Mouse (Mus musculus) embryo, embryonic 10.5 days (tissue): ENCODE results near the gene Klhl21.
A peak's percentile ranks its signal among the peaks of the same experiment; 100 is the strongest.

Source experiments
- DNase-seq: peaks from one replicate; pipeline ENCODE4 v3.0.0-alpha.2; 2015; ENCODE audit warnings: low spot score

Gene Klhl21

DNA sequence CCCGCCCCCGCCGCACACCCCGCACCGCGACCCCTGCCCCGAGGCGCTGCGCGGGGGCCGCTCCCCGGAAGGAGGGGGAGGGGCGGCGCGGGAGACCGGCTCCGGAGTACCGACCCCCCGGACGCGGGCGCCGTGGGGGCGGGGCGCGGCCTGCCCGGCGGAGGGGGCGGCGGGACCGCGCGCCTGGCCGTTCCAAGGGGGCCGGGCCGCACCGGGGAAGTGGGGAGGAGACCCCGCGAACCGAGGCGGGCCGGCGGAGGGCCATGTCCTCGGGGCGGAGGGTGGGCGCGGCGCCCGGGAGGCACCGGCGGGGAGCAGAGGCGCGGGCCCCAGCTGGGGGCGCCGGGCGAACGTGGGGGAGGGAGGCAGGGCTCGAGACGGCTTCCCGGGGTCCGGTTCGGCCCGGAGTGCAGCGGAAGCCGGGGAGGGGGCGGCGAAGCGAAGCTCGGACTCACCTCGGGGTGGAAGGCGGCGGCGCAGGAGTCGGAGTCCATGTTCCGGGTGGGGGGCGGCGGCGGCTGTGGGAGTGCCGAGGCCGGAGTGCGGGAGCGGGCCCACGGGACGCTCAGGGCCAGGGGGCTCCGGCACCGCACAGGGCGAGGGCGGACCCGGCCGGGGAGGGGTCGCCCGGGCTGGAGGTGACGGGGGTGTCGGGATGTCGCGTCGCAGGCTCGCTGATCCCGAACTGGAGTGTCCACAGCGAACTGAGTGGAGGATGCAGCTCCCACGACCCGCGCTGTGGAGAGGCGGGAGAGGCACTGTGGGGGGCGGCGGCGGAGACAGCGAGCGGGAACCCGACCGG lies 13.0 kb upstream of the Klhl21 start:
- DNase-seq: no peak

DNA sequence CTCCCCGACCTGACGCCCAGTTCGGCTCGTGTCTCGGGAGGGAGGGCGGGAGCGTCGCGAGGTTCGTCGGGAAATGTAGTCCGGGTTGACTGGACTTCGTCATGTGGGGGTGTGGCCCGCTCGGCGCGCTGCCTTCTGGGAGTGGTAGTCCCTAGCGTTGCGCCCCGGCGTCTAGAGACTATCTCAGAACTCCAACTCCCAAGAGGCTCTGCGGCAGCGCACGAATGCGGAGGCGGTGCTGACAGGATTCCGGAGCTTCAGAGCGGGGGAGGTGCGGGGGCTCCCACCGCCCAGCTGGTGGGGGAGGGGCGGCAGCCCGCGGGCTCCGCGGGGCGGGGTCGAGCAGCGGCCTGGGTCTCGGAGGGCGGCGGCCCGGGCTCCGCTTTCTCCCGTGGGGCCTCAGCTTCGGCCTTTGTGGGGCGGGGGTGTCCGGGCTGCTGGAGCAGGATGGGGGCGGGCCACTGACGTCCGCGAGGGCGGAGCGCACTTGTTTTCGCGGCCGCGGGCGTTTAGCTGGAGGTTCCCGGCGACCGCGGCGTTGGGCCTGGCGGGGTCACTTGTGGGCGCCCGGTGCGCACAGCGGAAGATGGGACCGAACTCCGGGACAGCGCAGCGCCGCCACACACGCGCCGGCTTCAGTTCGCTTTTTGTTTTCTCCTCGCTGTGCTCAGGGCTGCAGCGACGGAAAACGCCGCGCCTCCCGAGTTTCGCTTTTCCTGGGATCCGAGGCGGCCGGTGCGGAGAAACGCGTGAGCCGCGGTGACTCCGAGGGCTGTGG lies 12.2 kb upstream of the Klhl21 start, which contains the start of gene Phf13:
Phf13 (minus strand) TSS at position 86 of the 778 bp plus-strand sequence.
- peak; percentile 99 for DNase-seq

DNA sequence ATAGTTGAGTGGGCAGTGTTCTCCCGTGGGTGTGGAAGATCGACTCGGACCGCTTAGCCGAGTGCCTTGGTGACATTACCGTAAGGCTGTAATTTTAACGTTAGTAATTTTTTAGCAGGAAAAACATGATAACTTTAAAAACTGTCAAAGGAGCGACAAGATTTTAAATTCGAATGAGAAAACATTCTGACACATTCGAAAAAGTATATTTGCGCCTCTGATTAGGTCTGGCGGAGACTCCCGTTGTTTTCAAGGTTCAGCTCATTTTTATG lies 11.7 kb upstream of the Klhl21 start:
- no peak for DNase-seq

DNA sequence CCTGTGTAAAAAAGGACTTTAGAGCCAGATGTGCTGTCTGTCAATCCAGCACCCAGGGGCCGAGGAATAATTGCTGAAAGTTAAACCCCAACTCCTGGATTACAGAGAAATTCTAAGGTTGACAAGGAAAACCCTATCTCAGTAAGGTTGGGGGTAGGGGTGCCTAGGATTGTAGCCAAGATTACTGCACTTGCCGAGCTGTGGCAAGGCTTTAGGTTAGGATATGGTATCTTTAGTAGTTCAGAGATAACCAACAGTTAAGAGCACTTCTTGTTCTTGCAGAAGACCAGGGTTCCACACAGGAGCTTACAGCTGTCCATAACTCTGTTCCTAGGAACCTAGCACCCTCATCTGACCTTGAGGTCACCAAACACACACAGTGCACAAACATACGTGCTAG lies 10.9 kb upstream of the Klhl21 start:
- no peak for DNase-seq

DNA sequence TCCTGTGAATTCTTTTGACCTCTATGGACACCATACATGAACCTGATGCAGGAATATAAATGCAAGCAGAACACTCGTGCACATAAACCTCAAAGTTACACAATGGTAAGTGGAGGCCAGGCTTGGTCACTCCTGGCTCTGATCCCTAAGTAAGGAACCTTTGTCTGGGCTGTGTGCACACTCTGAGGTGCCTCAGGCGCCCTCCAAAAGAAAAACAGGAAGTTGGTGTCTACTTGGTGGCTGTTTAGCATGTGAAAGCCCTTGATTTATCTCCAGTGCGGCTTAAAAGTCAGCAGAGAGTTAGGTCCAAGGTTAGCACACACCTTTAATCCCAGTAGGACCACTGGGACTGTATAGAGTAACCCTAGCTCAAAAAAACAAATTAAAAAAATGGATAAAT lies 9.1 kb upstream of the Klhl21 start:
- DNase-seq: no peak

DNA sequence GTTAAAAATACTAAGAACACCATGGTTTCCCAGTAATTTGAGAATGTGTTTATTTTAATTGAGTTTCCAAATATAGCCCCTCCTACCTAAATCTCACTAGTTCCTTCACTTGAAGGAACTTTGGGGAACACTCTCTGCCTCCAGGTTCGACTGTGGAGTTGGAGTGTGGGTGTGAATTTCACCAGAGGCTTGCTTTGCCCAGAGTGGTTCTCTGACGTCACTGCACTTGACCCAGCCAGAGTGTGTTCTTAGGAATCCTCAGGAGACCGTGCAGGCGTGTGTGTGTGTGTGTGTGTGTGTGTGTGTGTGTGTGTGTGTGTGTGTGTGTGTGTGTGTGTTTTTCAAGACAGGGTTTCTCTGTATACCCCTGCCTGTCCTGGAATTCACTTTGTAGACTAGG lies 7.7 kb upstream of the Klhl21 start:
- DNase-seq: no peak

- no peak for DNase-seq
Observed at GRCm38 (mm10) chr4:152001335-152001734, 7.3 kb upstream of the Klhl21 start.

- DNase-seq: no peak
Observed at GRCm38 (mm10) chr4:152002063-152002462, 6.5 kb upstream of the Klhl21 start.

DNA sequence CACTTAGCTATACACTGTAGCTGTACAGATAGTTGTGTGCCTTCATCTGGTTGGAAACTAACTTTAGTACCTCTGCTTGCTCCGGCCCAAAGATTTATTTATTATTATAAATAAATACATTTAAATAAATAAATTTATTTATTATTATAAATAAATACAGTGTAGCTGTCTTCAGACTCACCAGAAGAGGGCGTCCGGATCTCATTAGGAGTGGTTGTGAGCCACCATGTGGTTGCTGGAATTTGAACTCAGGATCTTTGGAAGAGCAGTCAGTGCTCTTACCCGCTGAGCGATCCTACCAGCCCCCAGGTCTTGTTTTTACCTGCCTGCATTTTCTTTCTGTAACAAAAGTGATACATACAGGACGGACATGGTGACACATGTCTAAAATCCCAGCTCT lies 2.5 kb upstream of the Klhl21 start:
- no peak for DNase-seq

- DNase-seq: no peak
Observed at GRCm38 (mm10) chr4:152006812-152007211, 1.8 kb upstream of the Klhl21 start.

GRCm38 (mm10) chr4:152007481-152008147 lies 989 bp upstream of the Klhl21 start:
- peak; percentile 53 for DNase-seq

- DNase-seq: no peak
Observed at GRCm38 (mm10) chr4:152008148-152008500, 479 bp upstream of the Klhl21 start.

- peak; percentile 54 for DNase-seq
Observed at GRCm38 (mm10) chr4:152009076-152010051, 761 bp downstream of the Klhl21 start.

DNA sequence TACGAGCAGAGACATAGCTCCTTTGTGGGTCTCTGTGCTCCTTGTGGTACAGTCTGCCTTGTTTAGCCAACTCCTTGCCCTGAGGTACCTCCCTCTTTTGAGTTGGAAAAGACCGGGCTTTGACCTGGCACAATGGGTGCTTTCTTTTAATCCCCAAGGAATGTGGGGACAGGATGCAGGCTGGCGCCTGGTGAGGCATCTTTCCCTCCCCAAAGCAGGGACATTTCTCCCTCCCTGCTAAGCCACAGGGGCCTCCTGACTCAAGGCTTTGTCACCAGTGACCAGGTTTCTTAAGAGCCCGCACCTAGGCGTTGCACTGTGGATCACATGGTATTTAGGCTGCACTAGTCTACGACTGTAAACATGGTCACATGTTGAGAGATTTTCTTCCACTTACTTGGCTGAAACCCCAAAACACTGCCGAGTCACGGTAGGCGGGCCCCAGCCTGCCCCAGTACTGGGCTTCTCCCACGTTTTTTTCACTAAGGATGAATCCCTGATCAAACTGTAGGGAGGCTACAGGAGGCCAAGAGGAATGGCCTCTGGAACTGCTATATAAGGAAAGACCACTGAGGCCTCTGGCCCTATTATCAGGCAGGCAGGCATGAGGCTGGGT lies 1.6 kb downstream of the Klhl21 start:
- peak; percentile 46 for DNase-seq

DNA sequence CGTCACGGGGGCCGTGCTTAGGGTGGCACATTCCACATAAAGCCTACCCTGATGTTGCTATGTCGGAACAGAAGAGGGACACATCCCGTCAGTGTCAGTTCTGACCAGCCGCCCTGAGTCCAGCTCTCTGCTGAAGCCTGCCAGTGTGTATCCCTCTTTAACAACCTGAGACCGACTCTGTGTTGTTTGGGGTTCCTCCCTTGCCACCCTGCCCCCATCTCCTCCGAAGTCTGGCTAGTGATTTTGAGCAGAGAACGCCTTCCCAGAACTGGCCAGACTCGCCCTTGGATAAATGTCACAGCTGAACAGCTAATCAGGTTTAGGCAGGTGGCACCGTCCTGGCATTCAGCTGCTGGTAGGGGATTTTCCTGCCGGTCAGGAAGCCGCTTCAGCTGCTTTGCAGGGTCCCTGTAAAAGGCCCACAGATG lies 2.1 kb downstream of the Klhl21 start:
- DNase-seq: no peak

DNA sequence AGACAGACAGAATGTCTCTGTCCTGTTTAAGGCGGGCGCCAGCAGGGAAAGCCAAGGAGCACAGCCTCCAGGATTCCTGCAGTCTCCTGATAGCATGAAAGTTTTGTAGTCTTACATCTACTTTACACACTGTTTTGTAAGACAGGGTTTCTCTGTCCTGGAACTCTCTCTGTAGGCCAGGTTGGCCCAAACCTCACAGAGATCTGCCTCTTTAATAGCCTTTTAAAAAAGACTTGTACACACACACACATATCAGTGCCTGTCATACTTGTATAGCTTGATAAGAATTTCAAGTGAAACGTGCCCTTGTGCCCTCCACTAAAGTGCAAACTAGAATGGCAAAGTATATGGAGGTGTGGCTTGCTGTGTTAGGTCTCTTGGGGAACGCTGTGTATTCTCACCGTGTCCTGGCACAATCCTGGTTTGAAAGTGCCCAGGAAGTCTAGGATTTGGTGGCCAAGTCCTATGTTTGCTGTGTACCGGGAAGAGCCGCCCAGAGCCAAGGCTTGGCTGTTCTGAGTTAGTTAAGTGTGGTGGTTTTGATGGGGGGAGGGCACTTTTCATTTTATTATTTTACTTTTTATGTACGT lies 2.7 kb downstream of the Klhl21 start:
- no peak for DNase-seq

DNA sequence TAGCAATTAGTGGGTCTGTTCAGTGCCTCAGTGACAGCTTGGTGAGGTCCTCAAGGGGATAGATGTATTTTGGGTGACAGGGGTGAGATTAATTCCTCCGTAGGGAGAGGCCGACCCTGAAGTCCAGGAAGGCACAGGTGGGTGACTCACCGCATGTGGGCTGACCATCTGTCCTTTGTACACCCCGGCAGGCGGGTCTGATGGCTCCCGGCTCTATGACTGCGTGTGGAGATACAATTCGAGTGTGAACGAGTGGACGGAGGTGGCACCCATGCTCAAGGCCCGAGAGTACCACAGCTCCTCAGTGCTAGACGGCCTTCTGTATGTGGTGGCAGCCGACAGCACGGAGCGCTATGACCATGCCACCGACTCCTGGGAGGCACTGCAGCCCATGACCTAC lies 3.5 kb downstream of the Klhl21 start:
- DNase-seq: no peak

DNA sequence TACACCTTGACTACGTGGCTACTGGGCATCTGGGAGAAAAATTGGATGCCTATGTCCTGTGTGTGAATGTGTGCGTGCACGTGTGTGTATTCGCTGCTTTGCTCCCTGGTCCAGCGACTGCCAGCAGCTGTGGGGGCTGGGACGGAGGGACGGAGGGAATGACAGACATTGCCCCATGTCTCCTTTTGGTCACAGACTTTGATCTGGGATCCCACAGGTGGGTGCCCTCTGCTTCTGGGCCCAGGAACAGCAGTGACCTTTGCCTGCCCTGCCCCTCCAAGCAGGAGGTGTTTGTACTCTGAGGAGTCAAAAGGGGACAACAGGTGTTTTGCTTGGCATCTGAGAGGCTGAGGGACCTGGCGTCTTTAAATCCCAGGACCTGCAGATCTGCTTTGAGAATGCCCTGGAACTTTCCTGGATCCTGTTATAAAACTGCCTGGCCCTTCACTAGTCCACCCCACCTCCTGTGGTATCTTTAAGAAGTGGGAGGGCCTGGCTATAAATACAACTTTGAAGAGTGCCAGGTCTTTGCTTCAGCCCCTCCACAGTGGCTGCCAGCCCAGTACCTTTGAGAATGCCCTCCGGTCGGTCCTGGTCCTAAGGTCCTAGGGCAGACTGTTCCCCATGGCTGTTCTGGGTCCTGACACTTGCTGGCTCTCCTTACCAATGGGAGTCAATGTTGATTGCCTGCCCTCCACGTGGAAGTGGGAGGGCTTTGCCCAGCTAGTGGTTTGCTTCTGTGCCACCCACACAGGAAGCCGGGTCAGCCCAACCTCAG lies 4.6 kb downstream of the Klhl21 start:
- DNase-seq: no peak

DNA sequence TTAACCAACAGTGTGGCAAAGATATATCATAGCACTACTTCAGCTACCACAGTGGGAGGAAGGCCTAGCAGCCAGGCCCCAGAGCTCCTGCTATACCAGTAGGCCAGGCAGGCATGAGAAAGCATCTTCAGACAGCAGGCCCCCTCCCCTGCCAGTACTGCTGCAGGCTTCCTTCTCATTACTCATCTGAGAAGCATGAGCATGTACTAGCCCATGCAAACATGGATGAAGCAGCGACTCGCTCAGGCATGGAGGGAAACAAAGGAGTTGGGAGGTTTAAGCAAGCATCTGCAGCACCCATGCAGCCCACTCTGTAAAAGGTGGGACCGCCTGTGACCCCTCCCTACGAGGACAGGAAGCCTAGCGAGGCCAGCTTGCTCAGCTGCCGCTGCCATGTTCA lies 10.5 kb downstream of the Klhl21 start:
- no peak for DNase-seq

DNA sequence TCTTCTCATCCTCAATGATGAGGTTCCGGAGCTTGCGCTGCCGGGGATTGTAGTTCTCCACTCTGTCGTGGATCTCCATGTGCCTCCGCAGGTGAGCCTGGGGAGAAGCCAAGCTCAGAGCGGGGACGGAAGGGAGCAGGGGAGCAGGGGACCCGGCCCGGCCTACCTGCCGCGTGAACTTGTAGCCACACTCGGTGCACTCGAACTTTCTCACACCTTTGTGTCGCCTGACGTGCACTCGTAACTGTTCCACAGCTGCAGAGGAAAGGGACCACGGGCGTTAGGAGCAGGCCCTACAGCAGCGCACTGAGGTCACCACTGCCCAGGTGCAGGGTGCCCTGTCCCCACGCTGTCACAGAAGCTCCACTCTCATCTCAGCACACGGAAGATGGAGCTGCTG lies 11.4 kb downstream of the Klhl21 start:
- DNase-seq: no peak
